Mouse (Mus musculus): Measurements from ENCODE around the gene Lpin3.

DNA sequence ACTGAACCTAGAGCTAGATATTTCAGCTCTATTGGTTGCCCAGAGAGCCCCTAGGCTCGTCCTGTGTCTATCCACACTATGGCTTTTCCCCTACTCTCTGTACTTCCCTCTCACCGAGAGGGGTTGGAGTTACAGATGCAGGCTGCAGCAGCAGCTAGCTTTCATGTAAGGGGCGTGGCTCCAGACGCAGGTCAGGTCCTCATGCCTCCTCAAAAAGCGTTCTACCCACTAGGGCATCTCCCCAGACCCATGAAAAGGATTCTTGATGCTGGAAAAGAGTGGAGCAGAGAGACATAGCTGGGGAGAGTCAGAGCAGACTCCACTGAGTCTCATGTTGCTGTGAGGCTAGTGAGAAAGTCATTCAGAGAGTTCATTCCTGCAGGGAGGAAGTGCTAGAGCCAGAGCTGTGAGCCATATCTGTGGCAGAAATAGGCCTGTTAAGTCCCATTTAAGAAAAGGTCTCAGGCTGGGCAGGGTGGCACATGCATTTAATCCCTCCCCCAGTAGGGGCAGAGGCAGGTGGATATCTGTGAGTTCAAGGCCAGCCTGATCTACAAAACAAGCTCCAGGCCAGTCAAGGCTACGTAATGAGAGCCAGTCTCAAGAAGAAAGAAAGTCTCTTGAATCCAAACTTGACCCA lies 1.1 kb downstream of the Lpin3 start:
- TF ChIP-seq CTCF (IDR thresholded peaks at IDR 0.05; ENCODE audit: borderline replicate concordance, insufficient read depth, low read length) (no peak), POLR2A (IDR thresholded peaks at IDR 0.05; ENCODE audit: low read depth, low read length) (no peak)

All from embryonic fibroblast, embryonic 13.5 days (primary cell).